Mouse (Mus musculus) midbrain, embryonic 12.5 days (tissue): ENCODE results near the gene Atad3a. TPM values are rescaled to one million over a fixed set of nuclear protein-coding genes. Genes with fewer than 3 reads are reported as not detected.
A peak's percentile ranks its signal among the peaks of the same experiment; 100 is the strongest.

Experiments
- ATAC-seq: fragments of 200-750 bp; cut with Nextera tagmentation; 2 replicates; pipeline ENCODE4 v1.8.0; 2017; ENCODE audit warnings: low read depth, moderate TSS enrichment, moderate library complexity; ENCODE audit not compliant: low FRiP score
- H3K27ac ChIP-seq: fragments of 300-500 bp; sonication (generic); replicated peaks from 2 replicates; pipeline ENCODE4 v1.5.1; 2016; ENCODE audit warnings: mild to moderate bottlenecking
- H3K27me3 ChIP-seq: fragments of 300-500 bp; sonication (generic); 2 replicates; pipeline ENCODE4 v1.6.1; 2016; ENCODE audit warnings: mild to moderate bottlenecking
- H3K36me3 ChIP-seq: fragments of 300-500 bp; sonication (generic); 2 replicates; pipeline ENCODE4 v1.6.1; 2016
- H3K4me1 ChIP-seq: fragments of 300-500 bp; sonication (generic); 2 replicates; pipeline ENCODE4 v1.6.1; 2016
- H3K4me2 ChIP-seq: fragments of 300-500 bp; sonication (generic); replicated peaks from 2 replicates; pipeline ENCODE4 v1.6.1; 2016; ENCODE audit warnings: mild to moderate bottlenecking, moderate library complexity
- H3K4me3 ChIP-seq: fragments of 300-500 bp; sonication (generic); 2 replicates; pipeline ENCODE4 v1.5.1; 2016; ENCODE audit warnings: mild to moderate bottlenecking
- H3K9ac ChIP-seq: fragments of 300-500 bp; sonication (generic); replicated peaks from 2 replicates; pipeline ENCODE4 v1.6.1; 2016; ENCODE audit warnings: mild to moderate bottlenecking, moderate library complexity
- H3K9me3 ChIP-seq: fragments of 300-500 bp; sonication (generic); 2 replicates; pipeline ENCODE4 v1.6.1; 2016; ENCODE audit warnings: mild to moderate bottlenecking
- WGBS: fragments of 180-500 bp; shearing (Covaris S2); methylation state at CpG from one replicate; pipeline ENCODE4 v1.1.7; 2016; 5-methylcytosine and 5-hydroxymethylcytosine counted together
- polyA plus RNA-seq: library from polyadenylated mRNA; unstranded; fragments of >200 nt; fragmentation: Nextera tagmentation; extraction: Ambion mirVana; gene quantifications from 2 replicates; pipeline ENCODE4 v1.2.1, GENCODE M21; 2016

The Atad3a gene
- polyA plus RNA-seq, 1 experiment from 2014 or later, result 97.3 TPM

DNA sequence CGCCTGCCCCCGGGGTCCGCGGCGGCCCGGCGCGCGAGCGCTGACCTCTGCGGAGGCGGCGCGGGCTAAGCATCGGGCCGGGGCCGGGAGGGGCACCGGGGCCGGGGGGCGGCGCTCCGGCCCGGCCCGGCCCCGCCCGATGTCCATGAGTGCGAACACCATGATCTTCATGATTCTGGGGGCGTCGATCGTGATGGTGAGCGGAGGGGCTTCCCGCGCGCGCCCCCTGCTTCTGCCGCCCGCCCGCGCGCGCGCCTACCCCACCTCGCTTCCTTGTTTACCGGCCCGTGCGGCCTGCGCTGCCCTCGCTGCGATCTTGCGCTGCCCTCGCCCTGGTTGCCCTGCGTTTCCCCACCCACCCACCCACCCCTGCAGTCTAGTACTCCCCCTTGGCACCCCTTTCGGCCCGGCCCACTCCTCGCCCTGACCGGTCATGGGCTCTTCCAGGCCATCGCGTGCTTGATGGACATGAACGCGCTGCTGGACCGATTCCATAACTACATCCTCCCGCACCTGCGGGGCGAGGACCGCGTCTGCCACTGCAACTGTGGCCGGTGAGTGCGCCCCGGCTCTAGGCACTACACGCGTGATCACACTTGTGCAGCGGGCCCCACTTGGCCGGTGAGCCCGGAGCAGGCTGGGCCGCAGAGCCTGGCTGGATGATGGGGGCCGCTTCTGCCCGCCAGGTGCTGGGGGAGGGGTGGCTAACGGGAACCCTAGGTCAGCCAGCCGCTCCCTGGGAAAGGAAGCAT lies 25.8 kb downstream of the Atad3a start:
- Histone ChIP-seq H3K4me3 (peak overlapping the region; percentile 89), H3K36me3 (peaks cover 40% of the 10 kb centered on the region), H3K9me3 (no peaks in the 10 kb centered on the region), H3K9ac (peak overlapping the region; percentile 91), H3K4me1 (peaks cover 24% of the 10 kb centered on the region), H3K27ac (peak overlapping the region; percentile 94), H3K4me2 (peak overlapping the region; percentile 95), H3K27me3 (no peaks in the 10 kb centered on the region)
- WGBS, result under 1% methylated on average over 36 of the region's 79 CpGs
- ATAC-seq, result peak; percentile 69

DNA sequence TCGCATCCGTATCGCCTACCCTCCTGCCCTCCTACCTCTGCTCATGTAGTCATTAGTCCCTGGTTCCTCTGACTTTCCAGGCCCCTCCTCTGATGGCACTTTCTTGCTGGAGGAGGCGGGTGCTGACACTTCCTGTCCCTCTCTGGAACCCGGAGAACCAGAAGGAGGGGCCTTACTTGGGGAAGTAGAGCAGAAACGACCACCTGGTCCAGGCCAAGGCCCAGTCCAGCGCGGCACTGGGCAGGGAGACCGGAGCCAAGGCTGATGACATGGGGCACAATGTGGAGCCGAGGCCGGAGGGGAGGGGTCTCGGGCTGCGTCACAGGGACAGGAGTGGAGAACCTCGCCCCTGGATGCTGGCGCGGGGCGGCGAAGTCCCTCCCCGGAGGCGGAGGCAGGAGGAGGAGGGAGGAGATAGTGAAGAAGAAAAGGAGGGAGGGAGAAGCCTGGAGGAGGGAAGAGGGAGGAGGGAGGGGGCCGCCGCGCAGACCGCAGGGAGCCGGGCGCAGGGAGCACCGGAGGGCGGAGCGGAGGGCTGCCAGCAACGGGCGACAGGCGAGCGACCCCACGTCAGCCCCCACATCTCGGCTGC lies 26.4 kb downstream of the Atad3a start, which contains the start of gene Tmem240:
Tmem240 (plus strand) TSS at position 451 of the 592 bp plus-strand sequence.
- H3K9ac ChIP-seq, result peak within 1 kb of the TSS; percentile 91
- no peaks in the 10 kb centered on the region for H3K9me3 ChIP-seq
- peak within 1 kb of the TSS; percentile 89 for H3K4me3 ChIP-seq
- peak within 1 kb of the TSS; percentile 94 for H3K27ac ChIP-seq
- peak; percentile 95 for ATAC-seq
- H3K27me3 ChIP-seq, result no peaks in the 10 kb centered on the region
- peak within 1 kb of the TSS; percentile 95 for H3K4me2 ChIP-seq
- peaks cover 33% of the 10 kb centered on the region for H3K36me3 ChIP-seq
- under 1% methylated on average over 35 of the region's 35 CpGs for WGBS
- H3K4me1 ChIP-seq, result peaks cover 24% of the 10 kb centered on the region

DNA sequence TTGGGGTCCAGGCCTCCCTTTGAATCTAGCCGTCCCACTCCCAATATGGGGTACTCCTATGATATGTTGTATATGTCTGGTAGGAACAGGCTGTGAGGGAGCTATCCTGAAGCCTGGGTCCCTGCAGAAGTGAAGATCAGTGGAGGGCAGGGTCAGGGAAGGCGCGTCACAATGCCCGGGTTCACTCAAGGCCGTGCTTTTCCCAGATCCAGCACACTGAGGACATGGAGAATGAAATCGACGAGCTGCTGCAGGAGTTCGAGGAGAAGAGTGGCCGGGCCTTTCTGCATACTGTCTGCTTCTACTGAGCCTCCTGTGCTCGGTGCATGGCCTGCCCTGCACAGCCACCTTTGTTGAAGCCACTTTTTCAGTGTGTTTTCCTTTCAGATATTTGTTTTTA lies 27.6 kb downstream of the Atad3a start:
- ATAC-seq, result no peak
- Histone ChIP-seq H3K9me3 (no peaks in the 10 kb centered on the region), H3K27ac (no peak overlapping the region), H3K4me1 (peaks cover 24% of the 10 kb centered on the region), H3K36me3 (peaks cover 29% of the 10 kb centered on the region), H3K4me2 (no peak overlapping the region), H3K27me3 (no peaks in the 10 kb centered on the region), H3K9ac (no peak overlapping the region), H3K4me3 (no peak overlapping the region)
- 86% methylated on average over 10 of the region's 10 CpGs for WGBS

DNA sequence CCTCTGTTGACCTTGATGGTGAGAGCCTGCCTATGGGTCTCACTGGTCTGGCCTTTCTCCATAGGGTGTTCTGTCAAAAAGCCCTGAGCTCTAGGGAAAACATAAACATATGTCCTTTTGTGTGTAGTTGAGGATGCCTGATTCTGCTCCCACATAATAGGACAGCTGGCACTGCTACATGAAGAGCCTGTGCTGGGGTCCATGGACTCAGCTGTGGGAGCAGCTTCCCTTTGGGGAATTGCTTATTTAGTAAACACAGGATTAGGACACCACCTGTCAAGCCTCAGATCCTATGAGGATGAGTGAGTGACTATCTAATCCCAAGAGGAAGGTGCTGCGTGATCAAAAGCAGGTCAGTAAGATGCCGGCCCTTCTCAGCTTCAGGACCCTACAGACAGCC lies 32.9 kb downstream of the Atad3a start:
- WGBS, result 68% methylated on average over 2 of the region's 2 CpGs
- H3K27ac ChIP-seq, result peak overlapping the region; percentile 50; the same call in 1 of the 2 replicates
- H3K4me1 ChIP-seq, result no peaks in the 10 kb centered on the region; the same call in 1 of the 2 replicates
- H3K27me3 ChIP-seq, result no peaks in the 10 kb centered on the region
- ATAC-seq, result no peak
- no peak overlapping the region for H3K4me2 ChIP-seq
- H3K4me3 ChIP-seq, result no peak overlapping the region
- H3K36me3 ChIP-seq, result peaks cover 14% of the 10 kb centered on the region
- H3K9me3 ChIP-seq, result no peaks in the 10 kb centered on the region
- H3K9ac ChIP-seq, result no peak overlapping the region

- no peak overlapping the region for H3K4me2 ChIP-seq
- 66% methylated on average over 4 of the region's 4 CpGs for WGBS
- H3K9me3 ChIP-seq, result no peaks in the 10 kb centered on the region
- H3K9ac ChIP-seq, result no peak overlapping the region
- peaks cover 12% of the 10 kb centered on the region for H3K36me3 ChIP-seq
- no peak for ATAC-seq
- H3K4me3 ChIP-seq, result no peak overlapping the region
- H3K27me3 ChIP-seq, result no peaks in the 10 kb centered on the region
- H3K4me1 ChIP-seq, result no peaks in the 10 kb centered on the region
- H3K27ac ChIP-seq, result no peak overlapping the region
Observed at GRCm38 (mm10) chr4:155721668-155722083, 39.2 kb downstream of the Atad3a start.

GRCm38 (mm10) chr4:155710521-155711252 lies 50.2 kb downstream of the Atad3a start:
- peaks cover 5% of the 10 kb centered on the region for H3K36me3 ChIP-seq
- H3K4me1 ChIP-seq, result peaks cover 12% of the 10 kb centered on the region
- no peak overlapping the region for H3K4me3 ChIP-seq
- no peak overlapping the region for H3K4me2 ChIP-seq
- no peaks in the 10 kb centered on the region for H3K9me3 ChIP-seq
- 63% methylated on average over 6 of the region's 6 CpGs for WGBS
- ATAC-seq, result no peak
- no peaks in the 10 kb centered on the region for H3K27me3 ChIP-seq
- H3K9ac ChIP-seq, result no peak overlapping the region
- H3K27ac ChIP-seq, result no peak overlapping the region

DNA sequence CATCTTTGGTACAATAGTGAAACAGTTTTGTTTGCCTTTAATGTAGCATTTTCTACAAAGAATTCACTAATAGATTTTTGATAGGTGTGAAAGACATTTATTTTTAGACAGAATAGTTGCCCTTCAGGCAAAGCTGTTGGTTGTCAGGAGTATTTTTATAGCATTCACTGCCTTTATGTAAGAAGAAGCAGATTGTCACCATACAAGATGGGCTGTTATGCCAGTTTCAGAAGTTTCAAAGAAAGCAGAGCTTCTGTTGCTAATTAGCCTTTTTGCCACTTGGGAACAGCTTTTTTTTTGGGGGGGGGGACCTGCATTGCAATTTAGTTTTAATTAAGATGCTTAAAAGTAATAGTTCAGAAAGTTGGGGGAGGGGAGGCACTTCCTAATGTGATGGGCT lies 51.9 kb downstream of the Atad3a start:
- Histone ChIP-seq H3K36me3 (no peaks in the 10 kb centered on the region; the same call in 1 of the 2 replicates), H3K4me1 (peaks cover 16% of the 10 kb centered on the region), H3K9me3 (no peaks in the 10 kb centered on the region), H3K27ac (no peak overlapping the region), H3K4me2 (no peak overlapping the region), H3K9ac (no peak overlapping the region), H3K27me3 (no peaks in the 10 kb centered on the region), H3K4me3 (no peak overlapping the region)
- ATAC-seq, result no peak

- Histone ChIP-seq H3K27me3 (no peaks in the 10 kb centered on the region), H3K27ac (no peak overlapping the region), H3K9ac (no peak overlapping the region), H3K4me1 (peaks cover 16% of the 10 kb centered on the region), H3K36me3 (no peaks in the 10 kb centered on the region; the same call in 1 of the 2 replicates), H3K9me3 (no peaks in the 10 kb centered on the region), H3K4me3 (no peak overlapping the region), H3K4me2 (no peak overlapping the region)
- WGBS, result 78% methylated on average over 2 of the region's 2 CpGs
- ATAC-seq, result no peak
Observed at GRCm38 (mm10) chr4:155708582-155708981, 52.3 kb downstream of the Atad3a start.

DNA sequence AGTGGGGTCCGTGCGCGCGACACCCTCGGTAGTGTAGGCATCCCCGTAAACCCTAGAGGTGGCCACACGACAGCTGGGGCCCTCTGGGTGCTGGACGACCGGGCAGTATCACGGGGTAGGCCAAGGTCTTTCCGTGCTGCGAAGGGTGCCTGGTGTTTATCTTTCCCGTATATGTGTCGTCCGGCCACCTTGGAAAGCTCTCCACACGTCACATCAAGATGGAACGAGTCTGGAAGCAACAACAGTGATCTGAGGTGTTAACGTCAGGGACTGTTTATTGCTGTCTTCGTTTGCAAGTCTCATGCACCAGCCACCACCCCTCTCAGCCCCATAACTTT lies 55.3 kb downstream of the Atad3a start:
- under 1% methylated on average over 19 of the region's 19 CpGs for WGBS

GRCm38 (mm10) chr4:155704721-155705591 lies 55.9 kb downstream of the Atad3a start, which contains the start of gene Ssu72:
TSS of gene Ssu72 (plus strand) at chr4:155704800.
- Histone ChIP-seq H3K4me2 (peak within 1 kb of the TSS; percentile 84), H3K9ac (peak within 1 kb of the TSS; percentile 94), H3K4me1 (peaks cover 11% of the 10 kb centered on the region), H3K27me3 (no peaks in the 10 kb centered on the region), H3K36me3 (no peaks in the 10 kb centered on the region), H3K4me3 (peak within 1 kb of the TSS; percentile 98), H3K27ac (peak within 1 kb of the TSS; percentile 86), H3K9me3 (no peaks in the 10 kb centered on the region)
- peak; percentile 96 for ATAC-seq
- WGBS, result under 1% methylated on average over 83 of the region's 83 CpGs

More for the DNA sequence above, 55.3 kb downstream of the Atad3a start:
- Histone ChIP-seq H3K27ac (peak overlapping the region; percentile 86), H3K36me3 (no peaks in the 10 kb centered on the region), H3K9me3 (no peaks in the 10 kb centered on the region), H3K4me1 (peaks cover 15% of the 10 kb centered on the region), H3K4me3 (peak overlapping the region; percentile 98), H3K4me2 (peak overlapping the region; percentile 84), H3K27me3 (no peaks in the 10 kb centered on the region), H3K9ac (peak overlapping the region; percentile 94)
- no peak for ATAC-seq

DNA sequence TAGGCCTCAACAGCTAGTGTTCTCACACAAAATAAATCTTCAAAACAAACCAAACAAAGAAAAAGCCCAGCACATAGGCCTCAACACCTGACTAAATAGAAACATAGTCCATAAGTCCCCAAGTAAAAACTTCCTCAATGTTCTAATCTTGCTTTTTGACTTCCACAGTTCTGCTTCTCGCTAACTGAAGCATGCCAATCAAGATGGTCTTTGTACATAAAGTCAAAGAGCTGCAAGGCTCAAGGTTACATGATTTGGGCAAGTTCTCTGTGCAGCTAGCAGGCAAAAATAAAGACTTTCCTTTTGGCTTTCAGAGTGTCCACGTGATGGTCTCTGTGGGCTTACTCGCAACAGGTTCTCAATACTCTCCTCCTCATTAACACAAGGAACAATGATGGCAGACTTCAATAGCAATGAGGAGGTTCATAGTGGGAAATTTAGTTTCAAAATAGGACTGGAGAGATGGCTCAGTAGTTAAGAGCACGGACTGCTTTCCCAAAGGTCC lies 57.4 kb downstream of the Atad3a start:
- no peak overlapping the region for H3K4me3 ChIP-seq
- no peaks in the 10 kb centered on the region for H3K9me3 ChIP-seq
- H3K4me2 ChIP-seq, result no peak overlapping the region
- WGBS, result 96% methylated on average over 4 of the region's 4 CpGs
- no peak overlapping the region for H3K27ac ChIP-seq
- H3K4me1 ChIP-seq, result peaks cover 11% of the 10 kb centered on the region
- no peaks in the 10 kb centered on the region for H3K27me3 ChIP-seq
- H3K9ac ChIP-seq, result no peak overlapping the region
- ATAC-seq, result no peak
- H3K36me3 ChIP-seq, result no peaks in the 10 kb centered on the region
